Mouse (Mus musculus) lung, postnatal 0 days (tissue): Measurements from ENCODE around the gene Apoc4. TPM values are rescaled to one million over a fixed set of nuclear protein-coding genes. Genes with fewer than 3 reads are reported as not detected.

Source experiments
- ATAC-seq: fragments of 200-750 bp; cut with Nextera tagmentation; 2 replicates; pipeline ENCODE4 v1.8.0; 2017; ENCODE audit warnings: moderate library complexity
- DNase-seq: peaks from one replicate; pipeline ENCODE4 v3.0.0-alpha.2; 2016; ENCODE audit warnings: low spot score
- H3K27ac ChIP-seq: fragments of 300-500 bp; sonication (generic); 2 replicates; pipeline ENCODE4 v1.5.1; 2014; ENCODE audit warnings: antibody characterized with exemption, mild to moderate bottlenecking, low read length, mixed read lengths
- H3K27me3 ChIP-seq: fragments of 300-500 bp; sonication (generic); replicated peaks from 2 replicates; pipeline ENCODE4 v1.6.1; 2014; ENCODE audit warnings: low read length, mixed read lengths; ENCODE audit not compliant: insufficient read depth
- H3K36me3 ChIP-seq: fragments of 300-500 bp; sonication (generic); 2 replicates; pipeline ENCODE4 v1.6.1; 2014; ENCODE audit warnings: low read length, mixed read lengths; ENCODE audit not compliant: insufficient read depth
- H3K4me1 ChIP-seq: fragments of 300-500 bp; sonication (generic); 2 replicates; pipeline ENCODE4 v1.6.1; 2014; ENCODE audit warnings: antibody characterized with exemption, low read depth, low read length, mixed read lengths; ENCODE audit not compliant: insufficient read depth
- H3K4me2 ChIP-seq: fragments of 300-500 bp; sonication (generic); replicated peaks from 2 replicates; pipeline ENCODE4 v1.6.1; 2014; ENCODE audit warnings: low read depth, mild to moderate bottlenecking, low read length, moderate library complexity, mixed read lengths
- H3K4me3 ChIP-seq: fragments of 300-500 bp; sonication (generic); 2 replicates; pipeline ENCODE4 v1.5.1; 2014; ENCODE audit warnings: low read depth, low read length
- H3K9ac ChIP-seq: fragments of 300-500 bp; sonication (generic); replicated peaks from 2 replicates; pipeline ENCODE4 v1.6.1; 2014; ENCODE audit warnings: low read depth, mild to moderate bottlenecking
- H3K9me3 ChIP-seq: fragments of 300-500 bp; sonication (generic); 2 replicates; pipeline ENCODE4 v1.6.1; 2016; ENCODE audit warnings: low read length, mixed read lengths
- CTCF ChIP-seq: IDR thresholded peaks from 2 replicates; pipeline ENCODE4 v1.5.1; 2016; ENCODE audit warnings: antibody characterized with exemption, mild to moderate bottlenecking
- EP300 ChIP-seq: IDR thresholded peaks from 2 replicates; pipeline ENCODE4 v1.6.1; 2016; ENCODE audit warnings: antibody characterized with exemption, mild to moderate bottlenecking, control low read depth
- WGBS: fragments of 180-500 bp; shearing (Covaris S2); extraction: QIAGEN DNeasy Blood & Tissue Kit; methylation state at CpG from one replicate; pipeline ENCODE4 v1.1.7; 2014; 5-methylcytosine and 5-hydroxymethylcytosine counted together
- polyA plus RNA-seq: library from polyadenylated mRNA; unstranded; fragments of >200 nt; fragmentation: Nextera tagmentation; extraction: Ambion mirVana; gene quantifications from 2 replicates; pipeline ENCODE4 v1.2.1, GENCODE M21; 2015

The Apoc4 gene
- polyA plus RNA-seq, 1 experiment from 2014 or later: 0.88 TPM

DNA sequence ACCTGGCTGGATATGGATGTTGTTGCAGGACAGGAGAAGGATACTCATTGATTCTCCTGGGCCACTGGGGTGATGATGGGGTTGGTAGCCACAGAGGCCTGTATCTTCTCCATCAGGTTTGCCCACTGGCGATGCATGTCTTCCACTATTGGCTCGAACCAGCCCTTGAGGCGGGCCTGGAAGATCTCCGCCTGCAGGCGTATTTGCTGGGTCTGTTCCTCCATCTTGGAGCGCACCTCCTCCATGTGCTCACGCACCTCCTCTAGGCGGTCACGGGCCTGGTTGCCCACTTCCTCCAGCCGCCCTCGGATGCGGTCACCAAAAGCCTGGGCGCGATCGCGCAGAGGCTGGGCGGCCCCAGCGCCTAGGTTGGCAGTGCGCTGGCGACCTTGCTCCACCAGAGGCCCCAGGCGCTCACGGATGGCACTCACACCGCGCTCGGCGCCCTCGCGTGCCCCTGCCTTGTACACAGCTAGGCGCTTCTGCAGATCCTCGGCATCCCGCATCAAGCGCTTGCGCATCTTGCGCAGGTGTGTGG is 15.1 kb upstream of the Apoc4 start:
- Histone ChIP-seq H3K4me2 (no peak overlapping the region), H3K27ac (no peak overlapping the region), H3K9ac (no peak overlapping the region), H3K9me3 (no peaks in the 10 kb centered on the region), H3K4me3 (no peak overlapping the region), H3K27me3 (no peaks in the 10 kb centered on the region), H3K4me1 (peaks cover 26% of the 10 kb centered on the region; the same call in 1 of the 2 replicates), H3K36me3 (no peaks in the 10 kb centered on the region)
- no peak for TF ChIP-seq EP300
- TF ChIP-seq CTCF: no peak
- ATAC-seq (no peak), DNase-seq (no peak)
- 95% methylated on average over 34 of the region's 34 CpGs for WGBS

GRCm38 (mm10) chr7:19695881-19696280 is 14.6 kb upstream of the Apoc4 start:
- Histone ChIP-seq H3K9me3 (no peaks in the 10 kb centered on the region), H3K36me3 (no peaks in the 10 kb centered on the region), H3K4me3 (no peak overlapping the region), H3K4me1 (peaks cover 24% of the 10 kb centered on the region; the same call in 1 of the 2 replicates), H3K27me3 (no peaks in the 10 kb centered on the region), H3K4me2 (no peak overlapping the region), H3K27ac (no peak overlapping the region), H3K9ac (no peak overlapping the region)
- WGBS: 73% methylated on average over 6 of the region's 6 CpGs
- DNase-seq (no peak), ATAC-seq (no peak)
- TF ChIP-seq CTCF (no peak), EP300 (no peak)

- no peak overlapping the region for H3K9ac ChIP-seq
- no peak overlapping the region for H3K4me2 ChIP-seq
- DNase-seq (no peak), ATAC-seq (no peak)
- H3K4me1 ChIP-seq: peaks cover 22% of the 10 kb centered on the region; the same call in 1 of the 2 replicates
- no peak overlapping the region for H3K4me3 ChIP-seq
- WGBS: 14% methylated on average over 8 of the region's 8 CpGs
- TF ChIP-seq EP300 (no peak), CTCF (no peak)
- no peaks in the 10 kb centered on the region for H3K36me3 ChIP-seq
- H3K27me3 ChIP-seq: no peaks in the 10 kb centered on the region
- peak overlapping the region; percentile 81 for H3K27ac ChIP-seq
- no peaks in the 10 kb centered on the region for H3K9me3 ChIP-seq
Observed at GRCm38 (mm10) chr7:19695213-19695594, 13.9 kb upstream of the Apoc4 start.

- Histone ChIP-seq H3K4me2 (no peak overlapping the region), H3K9ac (no peak overlapping the region), H3K4me1 (peaks cover 22% of the 10 kb centered on the region; the same call in 1 of the 2 replicates), H3K36me3 (no peaks in the 10 kb centered on the region), H3K4me3 (no peak overlapping the region), H3K27ac (peak overlapping the region; percentile 81), H3K27me3 (no peaks in the 10 kb centered on the region), H3K9me3 (no peaks in the 10 kb centered on the region)
- ATAC-seq (no peak), DNase-seq (no peak)
- 71% methylated on average over 10 of the region's 10 CpGs for WGBS
- no peak for TF ChIP-seq EP300
Observed at GRCm38 (mm10) chr7:19694336-19695212, 13.3 kb upstream of the Apoc4 start.

- H3K9me3 ChIP-seq: no peaks in the 10 kb centered on the region
- peak; percentile 89 for DNase-seq
- H3K27me3 ChIP-seq: no peaks in the 10 kb centered on the region
- no peaks in the 10 kb centered on the region for H3K36me3 ChIP-seq
- no peak overlapping the region for H3K4me3 ChIP-seq
- no peak overlapping the region for H3K9ac ChIP-seq
- peaks cover 13% of the 10 kb centered on the region; the same call in 1 of the 2 replicates for H3K4me1 ChIP-seq
- ATAC-seq: peak; percentile 72
- TF ChIP-seq EP300 (no peak), CTCF (no peak)
- H3K4me2 ChIP-seq: no peak overlapping the region
- peak overlapping the region; percentile 81 for H3K27ac ChIP-seq
- 15% methylated on average over 10 of the region's 10 CpGs for WGBS
Observed at GRCm38 (mm10) chr7:19693421-19693820, 12.1 kb upstream of the Apoc4 start.

GRCm38 (mm10) chr7:19691873-19692865 is 10.9 kb upstream of the Apoc4 start, which contains the start of gene Apoc1:
Gene Apoc1, minus strand, starts transcription at chr7:19692660.
- DNase-seq: peak; percentile 84
- WGBS: 53% methylated on average over 28 of the region's 28 CpGs
- TF ChIP-seq CTCF (no peak), EP300 (no peak)
- H3K27me3 ChIP-seq: no peaks in the 10 kb centered on the region
- peak within 1 kb of the TSS; percentile 81 for H3K27ac ChIP-seq
- H3K36me3 ChIP-seq: no peaks in the 10 kb centered on the region
- 0 out of 2 replicates have a peak within 1 kb of the TSS, but pooled peaks have one; percentile 19 for H3K4me2 ChIP-seq
- no peak within 1 kb of the TSS for H3K9ac ChIP-seq
- no peak within 1 kb of the TSS for H3K4me3 ChIP-seq
- ATAC-seq: peak; percentile 61
- H3K4me1 ChIP-seq: peaks cover 13% of the 10 kb centered on the region; the same call in 1 of the 2 replicates
- H3K9me3 ChIP-seq: no peaks in the 10 kb centered on the region
